Mouse (Mus musculus): Measurements from ENCODE around the gene Olfr1156.

The Olfr1156 gene

GRCm38 (mm10) chr2:87953000-87953399, at the start of gene Olfr1156:
Gene Olfr1156, minus strand, starts transcription at chr2:87953100.
- DNase-seq (ENCODE audit: low spot score in 2 of 2) = no peak

- DNase-seq (ENCODE audit: low spot score in 2 of 2) = no peak
These were observed 36.9 kb upstream of the Olfr1156 start, which contains the start of gene Olfr1158 for GRCm38 (mm10) chr2:87989813-87990212. Gene Olfr1158, plus strand, starts transcription at chr2:87990113.

GRCm38 (mm10) chr2:87974563-87974962, 21.7 kb upstream of the Olfr1156 start, which contains the start of gene Olfr74:
Gene Olfr74, minus strand, starts transcription at chr2:87974663.
- DNase-seq (ENCODE audit: low spot score in 2 of 2) = no peak

GRCm38 (mm10) chr2:87968199-87968598, 15.3 kb upstream of the Olfr1156 start, which contains the start of gene Olfr1157:
Gene Olfr1157, minus strand, starts transcription at chr2:87968299.
- no peak for DNase-seq (ENCODE audit: low spot score in 2 of 2)

- no peak for DNase-seq (ENCODE audit: low spot score in 2 of 2)
These were observed 7.9 kb downstream of the Olfr1156 start, which contains the start of gene Olfr1155 for GRCm38 (mm10) chr2:87945037-87945436. Gene Olfr1155, minus strand, starts transcription at chr2:87945137.

- no peak for DNase-seq (ENCODE audit: low spot score in 2 of 2)
These were observed 47.8 kb downstream of the Olfr1156 start, which contains the start of gene Olfr1154 for GRCm38 (mm10) chr2:87905066-87905465. Gene Olfr1154, minus strand, starts transcription at chr2:87905166.
